Mouse (Mus musculus): ENCODE results near the gene Ap2s1. TPM values are rescaled to one million over a fixed set of nuclear protein-coding genes. Genes with fewer than 3 reads are reported as not detected.
"Not testable (repeated sequence)": the region's sequence is repeated elsewhere in the genome, so short reads cannot be mapped to it uniquely, and the experiment has no call there.

Ap2s1 gene
- polyA plus RNA-seq, 1 experiment, result 454 TPM

- DNase-seq, result no peak
- H3K4me1 ChIP-seq (ENCODE audit: control insufficient read depth, insufficient read depth, low read length), result no peaks in the 10 kb centered on the region
- H3K27ac ChIP-seq (ENCODE audit: insufficient read depth, low read length), result no peak overlapping the region
- H3K27me3 ChIP-seq (ENCODE audit: control insufficient read depth, insufficient read depth, low read length), result no peaks in the 10 kb centered on the region
- no peak for TF ChIP-seq CTCF (IDR thresholded peaks at IDR 0.05; ENCODE audit: borderline replicate concordance, insufficient read depth, low read depth, low read length)
- no peak overlapping the region for H3K4me3 ChIP-seq (replicated peaks; ENCODE audit: insufficient read depth, low read depth, low read length)
- WGBS, result 70% methylated on average over 13 of the region's 13 CpGs
These were observed 25.4 kb upstream of the Ap2s1 start for GRCm38 (mm10) chr7:16712633-16713415.

- not testable (repeated sequence) for H3K4me3 ChIP-seq (replicated peaks; ENCODE audit: insufficient read depth, low read depth, low read length); H3K4me1 ChIP-seq (ENCODE audit: control insufficient read depth, insufficient read depth, low read length); H3K27me3 ChIP-seq (ENCODE audit: control insufficient read depth, insufficient read depth, low read length); DNase-seq; H3K27ac ChIP-seq (ENCODE audit: insufficient read depth, low read length)
- WGBS, result 36% methylated on average over 8 of the region's 8 CpGs
These were observed 21.6 kb upstream of the Ap2s1 start for GRCm38 (mm10) chr7:16716456-16717152.

DNA sequence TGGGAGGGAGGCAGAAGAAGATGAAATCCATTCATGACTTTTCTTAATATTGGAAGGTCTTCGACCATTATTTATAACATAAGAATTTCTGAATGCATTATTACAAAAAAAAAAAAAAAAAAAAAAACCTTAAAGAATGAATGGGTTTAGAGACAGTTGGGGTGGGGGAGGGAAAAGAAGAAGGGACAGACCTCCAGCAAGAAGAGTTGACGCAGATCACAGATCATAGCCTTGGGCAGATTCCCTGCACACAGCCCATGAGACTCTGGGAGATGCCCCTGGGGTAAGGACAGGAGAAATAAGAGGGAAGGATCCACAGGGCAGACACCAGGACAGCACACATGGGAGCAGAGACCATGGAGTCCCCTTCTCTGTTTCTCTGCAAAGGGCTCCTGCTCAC, 16.6 kb upstream of the Ap2s1 start, which contains the start of gene Ceacam9:
Ceacam9 (plus strand) TSS at position 301 of the 400 bp plus-strand sequence.
- 85% methylated on average over 2 of the region's 2 CpGs for WGBS
- no peak for DNase-seq
- no peak for TF ChIP-seq POLR2A (IDR thresholded peaks at IDR 0.05; ENCODE audit: borderline replicate concordance, insufficient read depth, low read length)
- no peak for TF ChIP-seq CTCF (IDR thresholded peaks at IDR 0.05; ENCODE audit: borderline replicate concordance, insufficient read depth, low read depth, low read length)
- Histone ChIP-seq H3K4me3 (replicated peaks; ENCODE audit: insufficient read depth, low read depth, low read length) (no peak within 1 kb of the TSS), H3K27ac (ENCODE audit: insufficient read depth, low read length) (no peak within 1 kb of the TSS), H3K4me1 (ENCODE audit: control insufficient read depth, insufficient read depth, low read length) (peaks cover 4% of the 10 kb centered on the region), H3K27me3 (ENCODE audit: control insufficient read depth, insufficient read depth, low read length) (no peaks in the 10 kb centered on the region)

DNA sequence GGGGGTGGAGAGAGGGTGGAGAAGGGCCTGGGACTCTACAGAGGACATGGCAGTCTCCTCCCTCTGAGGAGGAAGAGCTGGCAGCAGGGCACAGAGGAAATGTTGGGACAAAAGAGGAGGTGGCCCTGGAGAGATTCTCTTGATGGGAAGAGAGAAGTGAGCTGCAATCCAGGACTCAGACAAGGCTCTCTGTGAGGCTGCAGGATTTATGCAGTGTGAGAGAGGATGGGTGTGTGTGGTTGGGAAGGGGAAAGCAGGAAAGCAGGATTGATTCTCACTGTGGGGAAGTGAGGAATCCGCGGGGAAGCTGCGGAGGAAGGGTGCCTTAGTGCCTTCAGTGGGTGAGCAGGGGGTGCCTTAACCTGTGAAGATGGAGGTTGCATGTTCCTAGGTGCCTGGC, 15.7 kb upstream of the Ap2s1 start:
- WGBS, result 78% methylated on average over 3 of the region's 3 CpGs
- H3K4me1 ChIP-seq (ENCODE audit: control insufficient read depth, insufficient read depth, low read length); DNase-seq; H3K27me3 ChIP-seq (ENCODE audit: control insufficient read depth, insufficient read depth, low read length); H3K4me3 ChIP-seq (replicated peaks; ENCODE audit: insufficient read depth, low read depth, low read length); H3K27ac ChIP-seq (ENCODE audit: insufficient read depth, low read length): not testable (repeated sequence)

DNA sequence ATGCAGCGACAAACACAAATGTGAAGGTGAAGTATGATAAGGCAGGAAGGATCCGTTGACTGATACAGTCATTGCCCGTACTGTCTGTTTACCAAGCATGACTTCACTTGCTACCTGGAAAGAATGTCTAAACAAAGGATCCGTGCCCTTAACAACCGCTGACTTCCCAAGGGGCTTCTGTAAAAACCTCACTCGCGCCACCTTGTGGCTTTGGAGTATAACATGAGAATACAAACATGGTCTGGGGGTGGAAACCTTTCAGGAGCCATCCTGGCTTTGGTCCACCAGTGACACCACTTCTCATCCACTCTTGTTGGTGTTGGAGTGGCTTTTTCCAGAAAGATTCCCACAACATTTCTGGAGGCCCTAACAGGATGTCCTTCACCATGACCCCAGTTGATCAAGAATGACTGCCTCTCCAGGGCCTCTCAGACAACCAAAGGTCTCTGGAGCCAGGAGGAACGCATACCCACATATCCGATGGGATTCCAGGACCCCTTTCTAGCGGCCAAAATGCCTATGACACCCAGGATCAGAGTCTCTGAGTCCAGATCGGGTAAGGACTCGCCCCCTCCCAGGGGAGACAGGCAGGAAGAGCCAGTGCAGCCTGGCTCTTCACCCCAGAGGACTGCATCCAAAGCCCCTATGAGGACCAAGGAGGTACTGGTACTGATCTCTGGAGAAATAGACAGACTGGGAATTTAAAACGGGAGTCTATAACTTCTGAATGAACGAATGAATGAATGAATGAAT, 9.4 kb upstream of the Ap2s1 start:
- Histone ChIP-seq H3K4me3 (replicated peaks; ENCODE audit: insufficient read depth, low read depth, low read length) (no peak overlapping the region), H3K27me3 (ENCODE audit: control insufficient read depth, insufficient read depth, low read length) (no peaks in the 10 kb centered on the region), H3K27ac (ENCODE audit: insufficient read depth, low read length) (no peak overlapping the region), H3K4me1 (ENCODE audit: control insufficient read depth, insufficient read depth, low read length) (peaks cover 7% of the 10 kb centered on the region)
- 25% methylated on average over 14 of the region's 14 CpGs for WGBS
- TF ChIP-seq POLR2A (IDR thresholded peaks at IDR 0.05; ENCODE audit: borderline replicate concordance, insufficient read depth, low read length), result no peak
- TF ChIP-seq CTCF (IDR thresholded peaks at IDR 0.05; ENCODE audit: borderline replicate concordance, insufficient read depth, low read depth, low read length), result peak; percentile 61
- peak; percentile 49 to 51 for DNase-seq

- H3K27ac ChIP-seq (ENCODE audit: insufficient read depth, low read length); H3K27me3 ChIP-seq (ENCODE audit: control insufficient read depth, insufficient read depth, low read length); DNase-seq; H3K4me3 ChIP-seq (replicated peaks; ENCODE audit: insufficient read depth, low read depth, low read length); H3K4me1 ChIP-seq (ENCODE audit: control insufficient read depth, insufficient read depth, low read length): not testable (repeated sequence)
- WGBS, result 7% methylated on average over 7 of the region's 7 CpGs
These were observed 8.6 kb upstream of the Ap2s1 start for GRCm38 (mm10) chr7:16729563-16729962.

DNA sequence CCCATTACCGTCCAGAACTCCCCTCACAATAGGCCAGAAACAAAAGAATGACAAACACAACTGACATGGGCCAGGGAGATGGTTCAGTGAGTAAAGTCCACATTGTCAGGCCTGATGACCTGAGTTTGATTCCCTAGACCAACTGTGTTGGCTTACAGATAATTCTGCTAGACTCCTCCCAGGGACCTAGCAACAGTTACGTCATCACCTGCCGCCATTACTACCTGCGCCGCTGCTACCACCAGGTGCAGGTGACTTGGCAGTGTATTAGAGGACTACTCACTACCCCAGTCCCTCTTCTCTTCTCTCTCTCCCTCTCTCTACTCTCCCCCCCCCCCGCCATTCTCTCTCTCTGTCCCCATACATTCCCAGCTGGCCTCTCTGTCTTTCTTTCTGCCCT, 7.4 kb upstream of the Ap2s1 start:
- no peak for DNase-seq
- H3K4me1 ChIP-seq (ENCODE audit: control insufficient read depth, insufficient read depth, low read length), result peaks cover 3% of the 10 kb centered on the region; the same call in 1 of the 2 replicates
- TF ChIP-seq POLR2A (IDR thresholded peaks at IDR 0.05; ENCODE audit: borderline replicate concordance, insufficient read depth, low read length), result no peak
- no peak for TF ChIP-seq CTCF (IDR thresholded peaks at IDR 0.05; ENCODE audit: borderline replicate concordance, insufficient read depth, low read depth, low read length)
- 90% methylated on average over 6 of the region's 6 CpGs for WGBS
- no peak overlapping the region for H3K4me3 ChIP-seq (replicated peaks; ENCODE audit: insufficient read depth, low read depth, low read length)
- no peak overlapping the region for H3K27ac ChIP-seq (ENCODE audit: insufficient read depth, low read length)
- no peaks in the 10 kb centered on the region for H3K27me3 ChIP-seq (ENCODE audit: control insufficient read depth, insufficient read depth, low read length)

DNA sequence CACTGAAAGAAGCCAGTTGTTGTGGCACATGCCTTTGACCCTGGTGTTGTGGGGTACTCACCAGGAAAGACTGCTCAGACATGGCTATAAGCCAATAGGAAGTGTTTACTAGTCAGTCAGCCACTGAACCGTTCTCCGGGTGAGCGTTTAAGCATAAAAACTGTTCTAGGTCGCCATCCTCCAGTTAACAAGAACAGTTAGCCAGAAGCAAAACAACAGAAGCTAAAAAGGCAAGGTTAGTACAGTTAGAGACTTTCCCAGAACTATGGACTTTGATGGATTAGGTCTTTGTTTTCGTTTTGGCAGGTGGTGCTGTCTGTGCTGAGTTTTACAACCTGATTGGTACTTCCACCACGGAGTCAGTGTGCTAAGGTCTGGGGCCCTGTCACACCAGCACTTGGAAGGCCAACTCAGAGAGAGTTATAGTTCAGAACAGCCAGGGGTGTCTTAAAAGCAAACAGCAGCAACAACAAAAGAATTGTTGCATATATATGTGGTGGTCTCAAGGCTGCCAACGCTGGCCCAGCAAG, 6.3 kb upstream of the Ap2s1 start:
- no peaks in the 10 kb centered on the region for H3K27me3 ChIP-seq (ENCODE audit: control insufficient read depth, insufficient read depth, low read length)
- no peak overlapping the region for H3K27ac ChIP-seq (ENCODE audit: insufficient read depth, low read length)
- WGBS, result 40% methylated on average over 7 of the region's 7 CpGs
- no peak overlapping the region for H3K4me3 ChIP-seq (replicated peaks; ENCODE audit: insufficient read depth, low read depth, low read length)
- no peak for TF ChIP-seq POLR2A (IDR thresholded peaks at IDR 0.05; ENCODE audit: borderline replicate concordance, insufficient read depth, low read length)
- no peak for TF ChIP-seq CTCF (IDR thresholded peaks at IDR 0.05; ENCODE audit: borderline replicate concordance, insufficient read depth, low read depth, low read length)
- H3K4me1 ChIP-seq (ENCODE audit: control insufficient read depth, insufficient read depth, low read length), result peaks cover 3% of the 10 kb centered on the region; the same call in 1 of the 2 replicates
- no peak for DNase-seq
